Comparison of ENCODE assay signal across 11 mouse cellular contexts in the genomic region with DNA sequence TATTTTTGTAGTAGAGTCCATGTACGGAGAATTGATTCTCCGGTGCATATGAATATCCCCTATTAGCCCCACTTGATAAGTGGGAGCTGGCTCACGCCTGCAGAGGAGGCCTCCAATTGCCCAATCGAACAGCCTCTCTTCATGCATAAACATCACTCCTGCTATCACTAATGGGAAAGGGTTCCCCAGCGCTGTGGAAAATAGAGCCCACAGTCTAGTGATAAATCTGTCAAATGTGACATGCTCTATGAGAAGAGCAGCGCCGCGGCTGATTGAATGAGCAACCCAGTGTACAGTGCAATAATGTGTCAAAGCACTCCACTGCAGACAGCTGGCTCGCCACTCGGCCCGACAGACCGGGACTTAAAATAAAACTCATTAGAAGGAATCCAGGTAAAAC.
DNase-seq lines count a peak whose midpoint lies in the region; ATAC-seq lines count a peak whose summit lies in the region.
"Had no signal": no experiment of that assay in that cellular context is flagged by ENCODE, and none has a peak within 500 bp of the region (broad histone marks: within the 10 kb centered on the region; RNA-seq: fewer than 3 reads in every experiment).

No protein-coding gene starts in this region.

- 0 out of 2 replicates have a peak, but pooled peaks cover 3% of the 10 kb centered on the region for H3K4me1 ChIP-seq in kidney, embryonic 14.5 days (ENCODE audit: control insufficient read depth, insufficient read depth, low read length)
- H3K4me1 ChIP-seq in forebrain, embryonic 14.5 days (ENCODE audit: control insufficient read depth, insufficient read depth, low read length): no peaks in the 10 kb centered on the region; the same call in 1 of the 2 replicates
- H3K4me1 ChIP-seq in hindbrain, embryonic 16.5 days (ENCODE audit: control insufficient read depth, insufficient read depth, low read depth, low read length): peaks cover 3% of the 10 kb centered on the region; the same call in 1 of the 2 replicates
- H3K4me1 ChIP-seq in neural tube, embryonic 14.5 days (ENCODE audit: control insufficient read depth, insufficient read depth, low read length): peaks cover 6% of the 10 kb centered on the region; the same call in 1 of the 2 replicates

- H3K27me3 ChIP-seq in kidney, embryonic 14.5 days (ENCODE audit: control insufficient read depth, insufficient read depth, low read length): no peaks in the 10 kb centered on the region
- no peaks in the 10 kb centered on the region for H3K27me3 ChIP-seq in forebrain, embryonic 14.5 days (replicated peaks; ENCODE audit: control insufficient read depth, insufficient read depth, low read length)
- H3K27me3 ChIP-seq in hindbrain, embryonic 16.5 days (replicated peaks; ENCODE audit: control insufficient read depth, insufficient read depth, low read length): no peaks in the 10 kb centered on the region
- no peaks in the 10 kb centered on the region for H3K27me3 ChIP-seq in neural tube, embryonic 14.5 days (ENCODE audit: control insufficient read depth, insufficient read depth, low read length)

- H3K27ac ChIP-seq in kidney, embryonic 14.5 days (ENCODE audit: low read depth, low read length): no peak overlapping the region
- H3K27ac ChIP-seq in forebrain, embryonic 14.5 days (ENCODE audit: low read depth, low read length): peak overlapping the region; percentile 39; the same call in 1 of the 2 replicates
- H3K27ac ChIP-seq in hindbrain, embryonic 16.5 days (ENCODE audit: low read depth, low read length): no peak overlapping the region
- peak overlapping the region; percentile 28; the same call in 1 of the 2 replicates for H3K27ac ChIP-seq in neural tube, embryonic 14.5 days (ENCODE audit: low read depth, low read length)

- 23% methylated on average over 12 of the region's 12 CpGs for WGBS in kidney, embryonic 14.5 days
- 34% methylated on average over 12 of the region's 12 CpGs for WGBS in forebrain, embryonic 14.5 days
- 27% methylated on average over 12 of the region's 12 CpGs for WGBS in hindbrain, embryonic 16.5 days
- 18% methylated on average over 12 of the region's 12 CpGs for WGBS in neural tube, embryonic 14.5 days

- H3K4me2 ChIP-seq in kidney, embryonic 14.5 days (replicated peaks; ENCODE audit: low read depth, low read length): peak overlapping the region; percentile 16; the same call in 1 of the 2 replicates
- no peak overlapping the region for H3K4me2 ChIP-seq in forebrain, embryonic 14.5 days (ENCODE audit: low read length)
- peak overlapping the region; percentile 2 for H3K4me2 ChIP-seq in hindbrain, embryonic 16.5 days (ENCODE audit: low read length)
- H3K4me2 ChIP-seq in neural tube, embryonic 14.5 days (ENCODE audit: low read depth, low read length): no peak overlapping the region; the same call in 1 of the 2 replicates

- H3K36me3 ChIP-seq in kidney, embryonic 14.5 days (ENCODE audit: control insufficient read depth, insufficient read depth, low read length): no peaks in the 10 kb centered on the region
- H3K36me3 ChIP-seq in forebrain, embryonic 14.5 days (ENCODE audit: control insufficient read depth, insufficient read depth, low read length): no peaks in the 10 kb centered on the region
- H3K36me3 ChIP-seq in hindbrain, embryonic 16.5 days (ENCODE audit: control insufficient read depth, insufficient read depth, low read length): no peaks in the 10 kb centered on the region
- H3K36me3 ChIP-seq in neural tube, embryonic 14.5 days (ENCODE audit: control insufficient read depth, insufficient read depth, low read length): no peaks in the 10 kb centered on the region

- no peak for ATAC-seq in kidney, embryonic 14.5 days (ENCODE audit: low FRiP score, low TSS enrichment)
- ATAC-seq in forebrain, embryonic 14.5 days: peak; percentile 61; the same call in 1 of the 2 replicates
- ATAC-seq in hindbrain, embryonic 16.5 days: peak; percentile 87
- peak; percentile 89; the same call in 1 of the 2 replicates for ATAC-seq in neural tube, embryonic 14.5 days (ENCODE audit: low read depth)
- ATAC-seq: inflammation-experienced regulatory T-cells, adult 6 months had no signal

- no peak overlapping the region for H3K4me3 ChIP-seq in kidney, embryonic 14.5 days (ENCODE audit: low read length)
- H3K4me3 ChIP-seq in forebrain, embryonic 14.5 days (ENCODE audit: low read depth, low read length): no peak overlapping the region
- no peak overlapping the region for H3K4me3 ChIP-seq in hindbrain, embryonic 16.5 days (ENCODE audit: low read length)
- no peak overlapping the region for H3K4me3 ChIP-seq in neural tube, embryonic 14.5 days (ENCODE audit: low read depth, low read length)

- no peak for DNase-seq in kidney, adult 11 months
- peak; percentile 70 for DNase-seq in forebrain, embryonic 14.5 days (ENCODE audit: low spot score)
- no peak for DNase-seq in cerebellum, adult 8-10 months
- DNase-seq in B cell, adult 2 months: no peak
- DNase-seq: cerebellum, adult 9-10 months; lung, adult 2 months; thymus, postnatal 36 days had no signal

- no peak overlapping the region for H3K9ac ChIP-seq in kidney, embryonic 14.5 days (ENCODE audit: low read depth, low read length)
- H3K9ac ChIP-seq in forebrain, embryonic 14.5 days (ENCODE audit: low read length): 0 out of 2 replicates have a peak overlapping the region, but pooled peaks have one; percentile 1
- no peak overlapping the region for H3K9ac ChIP-seq in hindbrain, embryonic 16.5 days (ENCODE audit: low read depth, low read length)
- no peak overlapping the region for H3K9ac ChIP-seq in neural tube, embryonic 14.5 days (replicated peaks; ENCODE audit: low read depth, low read length)

- H3K9me3 ChIP-seq in kidney, embryonic 14.5 days (ENCODE audit: control insufficient read depth, low read length): no peaks in the 10 kb centered on the region
- H3K9me3 ChIP-seq in forebrain, embryonic 14.5 days (replicated peaks; ENCODE audit: control insufficient read depth, low read length): no peaks in the 10 kb centered on the region
- H3K9me3 ChIP-seq in hindbrain, embryonic 16.5 days (ENCODE audit: control insufficient read depth, low read length): no peaks in the 10 kb centered on the region
- no peaks in the 10 kb centered on the region for H3K9me3 ChIP-seq in neural tube, embryonic 14.5 days (ENCODE audit: control insufficient read depth, low read length)

Comparison
In these comparisons a context has a peak if more than half of its experiments do, and no peak if none do; other contexts are left out.
1. H3K27ac ChIP-seq: peak in forebrain, embryonic 14.5 days (single experiment) and neural tube, embryonic 14.5 days (single experiment); none in kidney, embryonic 14.5 days (single experiment) and hindbrain, embryonic 16.5 days (single experiment).
2. H3K4me2 ChIP-seq: peak in kidney, embryonic 14.5 days (single experiment) and hindbrain, embryonic 16.5 days (single experiment); none in forebrain, embryonic 14.5 days (single experiment) and neural tube, embryonic 14.5 days (single experiment).